In the genomic region with DNA sequence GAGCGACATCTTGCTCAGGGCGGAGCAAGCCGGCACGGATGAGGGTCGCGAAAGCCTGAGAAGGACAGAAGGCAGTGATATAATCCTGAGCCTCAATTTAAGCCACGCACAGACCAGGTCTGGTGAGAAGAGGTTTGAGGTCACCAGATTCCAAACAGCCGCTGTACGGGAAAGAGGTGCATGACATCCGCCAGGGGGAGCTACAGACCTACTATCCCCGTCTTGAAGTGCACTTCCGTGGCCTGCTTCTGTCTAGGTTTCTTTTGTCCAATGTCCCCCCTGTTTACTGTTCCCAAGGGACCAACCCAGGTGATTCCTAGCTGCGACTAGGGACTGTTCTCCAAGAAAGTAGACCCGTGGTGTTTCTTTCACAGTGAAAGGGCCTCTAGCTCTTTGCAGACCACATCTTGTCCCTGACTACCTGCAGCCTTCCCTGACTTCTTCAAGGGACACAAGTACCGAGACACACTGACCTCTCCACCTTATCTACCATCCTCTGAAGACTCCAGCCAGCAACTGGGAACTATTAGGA, we compare ENCODE assay signal across 1 mouse cellular context.
TF ChIP-seq lines count a peak whose summit lies in the region.

Dus2 (plus strand) TSS at position 482 of the 532 bp plus-strand sequence.

TF ChIP-seq in CH12.LX, 34 proteins besides CTCF, POLR2A, EP300 and RAD21 (continued from another document):
- TF ChIP-seq CHD1 (IDR thresholded peaks at IDR 0.05; ENCODE audit: low read depth, low read length) (no peak), BHLHE40 (IDR thresholded peaks at IDR 0.05; ENCODE audit: low read depth, low read length) (peak; percentile 42; the same call in 1 of the 2 replicates), HCFC1 (IDR thresholded peaks at IDR 0.05; ENCODE audit: low read depth, low read length) (0 out of 2 replicates have a peak, but pooled peaks have one; percentile 29), MAFK (IDR thresholded peaks at IDR 0.05; ENCODE audit: insufficient replicate concordance, low read length) (no peak), MAZ (IDR thresholded peaks at IDR 0.05; ENCODE audit: low read depth, low read length) (no peak), ZC3H11A (IDR thresholded peaks at IDR 0.05; ENCODE audit: low read depth, low read length) (peak; percentile 90), IRF4 (IDR thresholded peaks at IDR 0.05; ENCODE audit: low read depth, low read length) (peak; percentile 58; the same call in 1 of the 2 replicates), SMC3 (IDR thresholded peaks at IDR 0.05; ENCODE audit: low read depth, low read length) (peak; percentile 99), ETS1 (conservative IDR thresholded peaks at IDR 0.05; ENCODE audit: low read depth, low read length) (no peak), POLR2AphosphoS2 (IDR thresholded peaks at IDR 0.05; ENCODE audit: low read depth, low read length) (no peak), ZKSCAN1 (IDR thresholded peaks at IDR 0.05; ENCODE audit: borderline replicate concordance, low read depth, low read length) (no peak), PAX5 (IDR thresholded peaks at IDR 0.05; ENCODE audit: low read length) (no peak), TCF12 (IDR thresholded peaks at IDR 0.05; ENCODE audit: low read depth, low read length) (no peak; the same call in 1 of the 2 replicates), MAX (IDR thresholded peaks at IDR 0.05; ENCODE audit: low read length) (peak; percentile 43; the same call in 1 of the 2 replicates), GABPA (IDR thresholded peaks at IDR 0.05; ENCODE audit: insufficient replicate concordance, low read depth, low read length) (no peak), JUN (IDR thresholded peaks at IDR 0.05; ENCODE audit: insufficient read depth, low read depth, low read length) (no peak), E2F4 (IDR thresholded peaks at IDR 0.05; ENCODE audit: insufficient replicate concordance, low read depth, low read length) (no peak), ZNF384 (IDR thresholded peaks at IDR 0.05; ENCODE audit: low read depth, low read length) (no peak), TBP (conservative IDR thresholded peaks at IDR 0.05; ENCODE audit: low read depth, low read length) (no peak)
